Mouse (Mus musculus) MEL-GATA-1-ER (cell line): ENCODE results near the gene Dscam.

Experiments
- DNase-seq: peaks from one replicate; pipeline ENCODE4 v3.0.0-alpha.2; 2012; ENCODE audit warnings: low read depth; ENCODE audit errors: extremely low read depth

Dscam gene

GRCm38 (mm10) chr16:96945468-96946302 lies 224.9 kb downstream of the Dscam start:
- DNase-seq = no peak

DNA sequence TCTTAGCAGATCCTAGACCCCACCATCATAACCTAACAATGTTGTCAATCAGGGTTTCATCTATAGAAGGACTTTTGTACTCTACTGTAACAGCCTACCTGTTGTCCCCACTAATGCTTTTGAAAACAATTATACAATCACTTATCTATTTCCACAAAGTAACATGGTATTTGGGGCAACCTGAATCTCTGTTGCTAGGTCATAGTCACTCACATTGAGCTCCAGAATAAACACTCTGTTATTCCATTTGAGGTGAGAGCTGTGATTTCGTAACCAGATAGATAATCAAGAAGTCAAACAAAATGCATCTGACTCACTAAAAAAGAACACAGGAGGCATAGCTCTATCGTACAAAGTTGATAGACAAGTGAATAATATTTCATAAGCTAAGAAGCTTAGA lies 226.9 kb downstream of the Dscam start:
- DNase-seq = no peak

DNA sequence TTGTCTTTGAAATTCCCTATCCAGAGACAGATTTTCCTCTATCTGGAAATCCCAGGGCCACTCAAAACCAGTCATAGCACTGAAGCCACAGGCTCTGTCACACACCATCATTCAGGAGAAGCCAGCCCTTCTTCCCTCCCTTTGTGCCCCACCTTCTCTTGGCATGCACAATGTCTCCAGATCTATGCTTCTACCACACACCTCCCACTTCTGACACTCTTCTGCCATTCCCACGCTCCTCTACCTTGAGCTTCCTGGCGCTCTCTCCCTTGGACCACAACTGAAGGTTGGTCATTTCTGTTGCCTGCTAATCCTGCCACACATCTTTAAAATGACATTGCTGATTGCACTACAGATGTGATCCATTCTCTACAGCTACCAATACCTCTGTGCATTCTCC lies 235.8 kb downstream of the Dscam start:
- no peak for DNase-seq

- no peak for DNase-seq
Observed at GRCm38 (mm10) chr16:96932211-96932610, 238.3 kb downstream of the Dscam start.

DNA sequence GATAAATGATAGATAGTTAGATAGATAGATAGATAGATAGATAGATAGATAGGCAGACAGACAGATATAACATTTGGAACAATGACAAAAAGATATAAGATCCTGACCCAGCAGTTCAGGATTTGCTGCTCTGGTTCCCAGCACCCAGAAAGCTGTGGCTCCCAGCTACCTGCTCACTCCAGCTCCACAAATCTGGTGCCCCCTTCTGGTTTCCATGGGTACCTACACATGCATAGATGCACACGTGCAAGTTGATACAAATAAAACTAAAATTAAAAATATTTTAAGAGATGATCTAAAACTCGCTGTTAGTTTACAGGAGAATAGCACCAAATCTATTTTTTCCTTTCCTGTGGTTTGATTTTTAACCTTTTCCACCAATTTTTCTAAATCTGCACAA lies 238.8 kb downstream of the Dscam start:
- DNase-seq = no peak

GRCm38 (mm10) chr16:96928011-96928410 lies 242.5 kb downstream of the Dscam start:
- DNase-seq = no peak

- DNase-seq = no peak
Observed at GRCm38 (mm10) chr16:96927408-96927807, 243.1 kb downstream of the Dscam start.

DNA sequence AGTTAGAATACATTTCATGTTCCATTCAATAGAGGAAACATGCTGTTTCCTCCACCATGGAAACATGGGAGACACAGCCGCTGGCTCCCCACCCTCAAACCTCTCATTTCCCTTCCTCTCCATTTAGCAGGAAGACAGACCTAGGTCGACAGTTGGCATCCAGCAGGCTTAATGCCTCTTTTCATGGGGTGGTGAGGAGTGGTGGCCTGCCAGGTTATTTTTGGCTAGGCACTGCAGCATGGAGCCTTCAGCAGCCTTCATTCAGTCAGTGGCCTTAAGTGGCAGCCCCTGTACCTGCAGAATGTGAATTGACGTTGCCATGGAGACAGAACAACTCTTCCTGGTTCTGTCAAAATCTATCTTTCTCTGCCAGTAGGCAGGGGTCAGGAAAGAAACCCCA lies 243.6 kb downstream of the Dscam start:
- no peak for DNase-seq

GRCm38 (mm10) chr16:96923941-96924340 lies 246.6 kb downstream of the Dscam start:
- no peak for DNase-seq

- DNase-seq = no peak
Observed at GRCm38 (mm10) chr16:96914495-96914894, 256.1 kb downstream of the Dscam start.

DNA sequence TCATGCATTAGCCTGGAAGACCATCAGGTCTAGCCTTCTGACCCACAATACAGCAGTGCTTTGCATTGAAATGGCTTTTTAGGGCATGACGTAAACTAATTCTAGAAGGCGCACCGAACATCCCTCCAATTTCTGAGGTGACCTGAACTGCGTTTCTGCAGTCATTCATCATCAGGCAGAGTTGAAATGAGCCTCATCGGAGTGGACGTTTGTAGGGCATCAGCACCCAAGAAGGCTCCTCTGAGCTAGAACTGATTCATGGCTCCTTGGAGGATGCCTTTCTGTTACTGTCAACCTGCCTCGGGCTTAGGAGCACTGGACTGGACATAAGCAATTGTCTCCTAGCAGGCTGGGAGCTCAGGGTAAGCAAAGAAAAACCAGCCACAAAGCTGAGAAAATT lies 257.7 kb downstream of the Dscam start:
- no peak for DNase-seq

GRCm38 (mm10) chr16:96912103-96912502 lies 258.4 kb downstream of the Dscam start:
- peak; percentile 46 for DNase-seq

DNA sequence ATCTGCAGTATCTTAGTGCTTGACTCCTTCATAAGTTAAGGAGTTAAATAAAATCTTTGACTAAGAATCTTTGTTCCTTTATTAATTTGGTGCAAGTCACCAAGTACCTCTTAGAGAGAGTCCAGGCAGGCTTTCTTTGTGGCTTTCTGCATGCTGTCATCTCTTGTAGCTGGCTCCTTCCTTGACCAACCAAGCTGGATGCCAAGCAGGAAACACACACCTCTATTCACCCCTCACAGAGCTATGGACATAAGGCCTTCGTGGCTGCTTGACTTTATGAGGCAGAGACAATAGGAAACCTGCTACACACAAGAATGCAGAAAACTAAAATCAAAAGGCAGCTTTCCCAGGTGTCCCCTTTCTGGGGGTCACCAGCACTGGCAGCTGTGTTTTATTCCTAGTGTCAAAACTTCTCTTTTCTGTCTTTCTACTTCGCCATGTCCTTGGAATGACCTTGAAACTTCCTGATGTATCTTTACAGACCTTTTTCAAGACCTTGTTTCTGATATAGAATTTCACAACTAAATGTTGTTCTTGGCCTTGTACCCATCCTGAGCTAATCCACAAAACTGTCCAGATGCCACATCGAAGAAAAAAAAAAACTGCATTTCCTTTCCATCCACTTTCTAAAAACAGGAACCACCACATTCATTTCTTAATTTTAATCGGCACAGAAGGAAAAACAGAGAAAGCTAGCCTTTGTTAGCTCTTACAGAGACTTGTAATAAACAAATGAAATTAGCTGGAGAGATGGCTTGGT lies 260.0 kb downstream of the Dscam start:
- no peak for DNase-seq

DNA sequence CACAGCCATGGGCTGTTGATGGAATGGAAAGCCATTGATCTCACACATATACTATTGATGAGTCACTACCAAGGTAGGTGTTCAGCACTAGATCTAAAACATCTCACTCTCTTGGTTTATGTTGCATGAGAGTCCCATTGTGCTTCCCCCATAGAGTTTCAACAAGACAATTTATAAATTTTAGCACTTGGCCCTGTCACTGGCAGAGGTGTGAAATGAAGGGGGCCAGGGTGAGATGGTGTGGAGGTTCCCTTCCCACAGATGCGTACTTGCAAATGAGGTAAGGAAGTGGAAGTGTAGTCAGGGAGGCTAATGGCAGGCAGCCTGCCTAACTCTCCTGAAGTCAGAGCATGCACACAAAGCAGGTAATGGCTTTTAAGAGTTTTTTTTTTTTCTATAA lies 262.7 kb downstream of the Dscam start:
- DNase-seq = no peak

GRCm38 (mm10) chr16:96907081-96907480 lies 263.5 kb downstream of the Dscam start:
- no peak for DNase-seq

DNA sequence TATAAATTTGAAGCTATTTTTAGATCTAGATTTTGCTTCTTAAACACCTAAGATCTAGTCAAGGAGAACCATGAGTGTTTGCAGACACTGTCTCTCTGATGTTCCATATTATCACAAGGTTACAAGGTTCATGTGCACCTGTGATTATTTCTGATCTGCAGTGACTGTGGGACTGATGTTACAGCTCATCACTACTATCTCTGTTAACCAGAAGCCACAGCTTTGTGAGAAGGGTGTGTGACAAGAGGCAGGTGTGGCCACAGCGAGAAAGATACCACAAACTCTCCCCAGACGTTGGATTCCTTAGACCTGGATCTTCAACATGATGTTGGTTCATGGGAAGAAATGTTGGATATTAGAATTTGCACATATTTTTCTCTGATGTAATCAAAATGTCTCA lies 263.9 kb downstream of the Dscam start:
- DNase-seq = peak; percentile 45

GRCm38 (mm10) chr16:96904761-96905160 lies 265.8 kb downstream of the Dscam start:
- no peak for DNase-seq

DNA sequence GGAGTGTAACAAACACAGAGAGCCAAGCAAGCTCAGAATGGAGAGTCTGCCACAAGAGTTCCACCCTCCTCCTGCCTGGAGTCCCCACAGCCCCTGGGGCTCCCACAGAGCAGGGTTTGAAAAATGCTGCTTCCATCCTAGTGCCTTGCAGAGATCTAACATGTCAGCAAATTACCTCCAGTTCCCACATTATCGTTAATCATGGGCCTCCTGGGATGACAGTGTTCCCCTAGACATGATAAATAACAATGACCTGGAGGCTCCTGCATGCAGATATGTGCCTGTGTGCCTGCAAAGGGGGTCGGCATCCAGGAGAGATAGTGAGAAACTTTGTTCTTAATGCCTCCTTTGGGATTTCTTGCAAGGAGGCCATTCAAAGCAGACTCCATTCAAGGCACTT lies 266.2 kb downstream of the Dscam start:
- DNase-seq = no peak

DNA sequence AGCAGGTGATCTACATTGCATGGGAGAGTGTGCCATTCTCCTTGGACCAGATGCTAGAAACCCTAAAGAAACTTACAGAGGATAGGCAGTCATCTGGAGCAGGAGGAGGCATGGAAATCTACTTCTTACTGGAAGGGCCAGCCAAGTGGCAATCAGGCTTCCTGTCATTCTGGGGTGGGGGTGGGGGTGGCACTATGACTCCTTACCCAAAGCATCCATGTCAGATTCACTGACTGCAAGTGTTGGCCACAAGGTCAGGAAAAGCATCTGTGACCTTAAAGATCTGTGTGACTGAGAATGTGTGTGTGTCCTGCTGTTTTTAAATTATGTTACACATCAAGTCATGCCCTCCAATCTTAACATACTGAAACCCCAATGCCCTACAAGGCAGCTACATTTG lies 268.0 kb downstream of the Dscam start:
- no peak for DNase-seq

DNA sequence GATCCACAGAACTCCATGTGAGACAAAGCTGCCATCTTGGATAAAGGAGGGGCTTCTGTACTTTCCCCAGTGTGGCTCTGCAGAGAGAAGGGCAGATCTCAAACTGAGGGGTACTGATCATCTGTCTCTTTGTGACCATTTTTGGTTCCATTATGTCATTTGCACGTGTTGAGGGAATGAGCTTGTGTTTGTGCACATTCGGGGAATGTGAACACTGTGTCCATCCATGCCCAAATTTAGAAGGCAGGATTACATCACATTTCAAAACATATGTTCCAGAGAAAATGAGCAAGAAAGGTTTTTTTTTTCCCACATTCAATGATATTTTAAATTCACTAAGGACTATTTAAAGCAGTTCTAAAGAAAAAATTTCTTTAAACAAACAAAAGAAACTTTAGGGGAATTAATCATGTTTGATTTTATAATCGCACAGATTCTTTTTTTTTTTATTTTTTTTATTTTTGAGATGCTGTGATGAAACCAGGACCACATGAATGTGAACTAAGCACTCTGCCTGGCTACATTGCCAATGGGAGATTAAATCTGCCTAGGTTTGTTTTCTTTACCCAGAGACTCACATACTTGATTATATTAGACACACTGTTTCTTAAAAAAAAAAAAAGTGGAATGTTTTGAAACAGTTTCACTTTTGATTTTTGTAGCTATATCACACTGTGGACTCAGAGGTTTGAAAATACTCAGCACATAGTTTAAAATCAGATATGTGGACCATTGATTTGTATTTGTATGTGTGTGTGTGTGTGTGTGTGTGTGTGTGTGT lies 269.1 kb downstream of the Dscam start:
- no peak for DNase-seq

DNA sequence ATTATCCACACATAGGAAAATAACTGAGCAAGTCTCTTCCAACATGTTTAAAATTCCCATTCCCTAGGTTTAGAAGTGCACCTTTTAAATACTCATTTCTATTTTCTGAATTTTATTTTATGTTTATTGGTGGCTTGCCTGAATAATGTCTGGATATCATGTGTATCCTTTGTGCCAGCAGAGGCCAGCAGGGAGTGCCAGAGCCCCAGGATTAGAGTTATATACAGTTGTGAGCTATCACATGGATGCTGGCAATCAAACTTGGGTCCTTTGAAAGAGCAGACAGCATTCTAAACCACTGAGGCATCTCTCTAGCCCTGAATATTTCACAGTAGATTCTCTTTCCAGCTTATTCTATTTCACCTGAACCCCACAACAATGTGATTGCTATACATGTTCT lies 271.2 kb downstream of the Dscam start:
- no peak for DNase-seq
